Mouse (Mus musculus): ENCODE measurements around the gene Treh.

Gene Treh

GRCm38 (mm10) chr9:44735886-44736285 is 62.9 kb downstream of the Treh start:
- no peak for DNase-seq (ENCODE audit: low spot score)
